In genomic region chr10:70814354-70815131, GRCm38 (mm10) we compare ENCODE assay signal across 8 mouse cellular contexts.
DNase-seq lines count a peak whose midpoint lies in the region; ATAC-seq and TF ChIP-seq lines count a peak whose summit lies in the region.

No protein-coding gene starts in this region.

- TF ChIP-seq CTCF in left cerebral cortex, adult 2 months (IDR thresholded peaks at IDR 0.05) = peak; percentile 88
- no peak for TF ChIP-seq CTCF in thymus, adult 2 months (IDR thresholded peaks at IDR 0.05; ENCODE audit: borderline replicate concordance, control insufficient read depth, extremely low read depth, insufficient read depth, low read length, poor library complexity)

- H3K9me3 ChIP-seq in midbrain, embryonic 16.5 days (replicated peaks; ENCODE audit: control insufficient read depth, low read length, poor library complexity, severe bottlenecking) = no peaks in the 10 kb centered on the region
- H3K9me3 ChIP-seq in midbrain, embryonic 11.5 days (ENCODE audit: control insufficient read depth, low read length) = no peaks in the 10 kb centered on the region

- H3K27me3 ChIP-seq in midbrain, embryonic 16.5 days (ENCODE audit: control insufficient read depth, insufficient read depth, low read depth, low read length) = no peaks in the 10 kb centered on the region
- no peaks in the 10 kb centered on the region for H3K27me3 ChIP-seq in midbrain, embryonic 11.5 days (ENCODE audit: control insufficient read depth, insufficient read depth, low read length)
- H3K27me3 ChIP-seq in thymus, adult 2 months (ENCODE audit: control insufficient read depth, insufficient read depth, low read length) = no peaks in the 10 kb centered on the region

- no peak overlapping the region for H3K4me3 ChIP-seq in midbrain, embryonic 16.5 days (ENCODE audit: low read depth, low read length)
- H3K4me3 ChIP-seq in midbrain, embryonic 11.5 days (ENCODE audit: low read depth, low read length) = no peak overlapping the region
- no peak overlapping the region for H3K4me3 ChIP-seq in left cerebral cortex, adult 2 months
- no peak overlapping the region for H3K4me3 ChIP-seq in thymus, adult 2 months (ENCODE audit: control insufficient read depth, insufficient read depth, low read length)

- H3K4me2 ChIP-seq in midbrain, embryonic 16.5 days (ENCODE audit: low read length) = no peak overlapping the region
- no peak overlapping the region for H3K4me2 ChIP-seq in midbrain, embryonic 11.5 days

- no peak overlapping the region for H3K9ac ChIP-seq in midbrain, embryonic 16.5 days (ENCODE audit: low read depth, low read length)
- H3K9ac ChIP-seq in midbrain, embryonic 11.5 days (ENCODE audit: low read length) = no peak overlapping the region

- DNase-seq in cerebellum, adult 8-10 months = peak; percentile 11
- no peak for DNase-seq in cerebellum, adult 9-11 months
- DNase-seq in midbrain, embryonic 11.5 days (ENCODE audit: low spot score, missing footprints) = no peak
- peak; percentile 26 for DNase-seq in gastrocnemius, postnatal 14 days
- DNase-seq in left cerebral cortex, adult 2 months (ENCODE audit: extremely low spot score in 1 of 2, low spot score in 2 of 2) = peak; percentile 17 to 49
- DNase-seq in thymus, adult 2 months = no peak
- no peak for DNase-seq in adrenal gland, postnatal 10 days

- no peak overlapping the region for H3K27ac ChIP-seq in midbrain, embryonic 16.5 days (ENCODE audit: low read length)
- no peak overlapping the region for H3K27ac ChIP-seq in midbrain, embryonic 11.5 days (ENCODE audit: low read depth, low read length)
- H3K27ac ChIP-seq in left cerebral cortex, adult 2 months = no peak overlapping the region
- no peak overlapping the region for H3K27ac ChIP-seq in thymus, adult 2 months (ENCODE audit: control insufficient read depth, insufficient read depth, low read length)

- TF ChIP-seq POLR2A in thymus, adult 2 months (IDR thresholded peaks at IDR 0.05; ENCODE audit: control insufficient read depth, extremely low read depth, insufficient read depth, low read length, poor library complexity) = no peak

- peak; percentile 60; the same call in 1 of the 2 replicates for ATAC-seq in midbrain, embryonic 16.5 days
- ATAC-seq in midbrain, embryonic 11.5 days (ENCODE audit: low FRiP score) = no peak

- 66% methylated on average over 15 of the region's 15 CpGs for WGBS in midbrain, embryonic 16.5 days
- WGBS in midbrain, embryonic 11.5 days = 68% methylated on average over 15 of the region's 15 CpGs
- 73% methylated on average over 15 of the region's 15 CpGs for WGBS in thymus, adult 2 months

- intact Hi-C loops in gastrocnemius, postnatal 14 days (cut with DNase I; ENCODE audit: low total_unique reads) = no loop called here
- intact Hi-C loops in left cerebral cortex, adult 2 months (cut with DNase I) = loop anchor here (2.0 to 5.0 kb wide), 5 partner anchors 148 to 497 kb away; no protein-coding TSS in a partner anchor

- H3K4me1 ChIP-seq in midbrain, embryonic 16.5 days (ENCODE audit: control insufficient read depth, insufficient read depth, low read length) = no peaks in the 10 kb centered on the region
- H3K4me1 ChIP-seq in midbrain, embryonic 11.5 days (ENCODE audit: control insufficient read depth, insufficient read depth, low read length) = no peaks in the 10 kb centered on the region
- no peaks in the 10 kb centered on the region for H3K4me1 ChIP-seq in thymus, adult 2 months (replicated peaks; ENCODE audit: control insufficient read depth, insufficient read depth, low read length)

- no peaks in the 10 kb centered on the region for H3K36me3 ChIP-seq in midbrain, embryonic 16.5 days (ENCODE audit: control insufficient read depth, insufficient read depth, low read length)
- H3K36me3 ChIP-seq in midbrain, embryonic 11.5 days (ENCODE audit: control insufficient read depth, insufficient read depth, low read length) = no peaks in the 10 kb centered on the region
- no peaks in the 10 kb centered on the region for H3K36me3 ChIP-seq in thymus, adult 2 months (ENCODE audit: control insufficient read depth, insufficient read depth, low read length)

Comparison
In these comparisons a context has a peak if more than half of its experiments do, and no peak if none do; other contexts are left out.
1. DNase-seq: peak in cerebellum, adult 8-10 months (single experiment), gastrocnemius, postnatal 14 days (single experiment) and left cerebral cortex, adult 2 months (2 of 2); none in cerebellum, adult 9-11 months (single experiment), midbrain, embryonic 11.5 days (single experiment), thymus, adult 2 months (single experiment) and adrenal gland, postnatal 10 days (single experiment).